Mouse (Mus musculus) liver, adult 2 months (tissue): ENCODE measurements around the gene Mpp3. TPM values are rescaled to one million over a fixed set of nuclear protein-coding genes. Genes with fewer than 3 reads are reported as not detected.

Source experiments
- DNase-seq: peaks from one replicate; pipeline ENCODE4 v3.0.0-alpha.2; 2011; ENCODE audit warnings: low read depth, low spot score; ENCODE audit errors: extremely low read depth
- H3K27ac ChIP-seq: fragments of 200-500 bp; replicated peaks from 2 replicates; pipeline ENCODE4 v1.5.1; 2012; ENCODE audit warnings: low read depth, mild to moderate bottlenecking, control low read depth, inconsistent platforms, low read length; ENCODE audit not compliant: insufficient read depth
- H3K27me3 ChIP-seq: fragments of 200-500 bp; 2 replicates; pipeline ENCODE4 v1.6.1; 2012; ENCODE audit warnings: mild to moderate bottlenecking, moderate library complexity, low read length, inconsistent platforms; ENCODE audit not compliant: control insufficient read depth, insufficient read depth
- H3K36me3 ChIP-seq: fragments of 200-500 bp; 2 replicates; pipeline ENCODE4 v1.6.1; 2012; ENCODE audit warnings: low read length, inconsistent platforms; ENCODE audit not compliant: control insufficient read depth, insufficient read depth
- H3K4me1 ChIP-seq: fragments of 200-500 bp; 2 replicates; pipeline ENCODE4 v1.6.1; 2011; ENCODE audit warnings: low read length; ENCODE audit not compliant: control insufficient read depth, insufficient read depth
- H3K4me3 ChIP-seq: fragments of 200-500 bp; 2 replicates; pipeline ENCODE4 v1.5.1; 2011; ENCODE audit warnings: low read depth, mild to moderate bottlenecking, control low read depth, low read length, moderate library complexity; ENCODE audit not compliant: insufficient read depth
- H3K79me2 ChIP-seq: fragments of 200-500 bp; 2 replicates; pipeline ENCODE4 v1.6.1; 2012; ENCODE audit warnings: inconsistent platforms, mild to moderate bottlenecking, low read length, moderate library complexity; ENCODE audit not compliant: control insufficient read depth, insufficient read depth
- H3K9ac ChIP-seq: fragments of 200-500 bp; 2 replicates; pipeline ENCODE4 v1.6.1; 2012; ENCODE audit warnings: low read depth, mild to moderate bottlenecking, control low read depth, inconsistent platforms, low read length
- CTCF ChIP-seq: fragments of 200-500 bp; IDR thresholded peaks from 2 replicates; pipeline ENCODE4 v1.5.1; 2011; ENCODE audit warnings: low read depth, low read length, control low read depth
- POLR2A ChIP-seq: fragments of 200-500 bp; IDR thresholded peaks from 2 replicates; pipeline ENCODE4 v1.6.1; 2011; ENCODE audit warnings: low read length, control low read depth; ENCODE audit not compliant: insufficient read depth; ENCODE audit errors: extremely low read depth
- WGBS: fragments of 180-500 bp; shearing (Covaris S2); methylation state at CpG from one replicate; pipeline ENCODE4 v1.1.7; 2018; 5-methylcytosine and 5-hydroxymethylcytosine counted together
- polyA plus RNA-seq: library from polyadenylated mRNA; depleted of rRNA; stranded (reverse); fragments of >200 nt; gene quantifications from 2 replicates; pipeline ENCODE4 v1.2.3, GENCODE M21; 2012
- total RNA-seq: library from RNA; depleted of rRNA; stranded (reverse); fragments of >200 nt; gene quantifications from 2 replicates; pipeline ENCODE4 v1.2.3, GENCODE M21; 2014

The Mpp3 gene
- total and polyA plus RNA-seq, 2 experiments, result 0.06 to 0.28 TPM

GRCm38 (mm10) chr11:102024875-102025274 lies 3.4 kb downstream of the Mpp3 start:
- WGBS, result 96% methylated on average over 4 of the region's 4 CpGs
- H3K27me3 ChIP-seq, result 0 out of 2 replicates have a peak, but pooled peaks cover 3% of the 10 kb centered on the region

GRCm38 (mm10) chr11:102024084-102024758 lies 4.0 kb downstream of the Mpp3 start:
- no peak for DNase-seq
- Histone ChIP-seq H3K9ac (no peak overlapping the region), H3K27me3 (0 out of 2 replicates have a peak, but pooled peaks cover 3% of the 10 kb centered on the region), H3K4me3 (no peak overlapping the region), H3K27ac (no peak overlapping the region), H3K79me2 (no peaks in the 10 kb centered on the region), H3K36me3 (no peaks in the 10 kb centered on the region), H3K4me1 (peaks cover 1% of the 10 kb centered on the region; the same call in 1 of the 2 replicates)
- TF ChIP-seq CTCF (no peak), POLR2A (no peak)
- 88% methylated on average over 6 of the region's 6 CpGs for WGBS

More at GRCm38 (mm10) chr11:102024875-102025274, 3.4 kb downstream of the Mpp3 start:
- TF ChIP-seq POLR2A (no peak), CTCF (no peak)
- no peak overlapping the region for H3K9ac ChIP-seq
- H3K79me2 ChIP-seq, result no peaks in the 10 kb centered on the region
- no peaks in the 10 kb centered on the region for H3K36me3 ChIP-seq
- DNase-seq, result no peak
- no peak overlapping the region for H3K27ac ChIP-seq
- H3K4me1 ChIP-seq, result peaks cover 1% of the 10 kb centered on the region; the same call in 1 of the 2 replicates
- H3K4me3 ChIP-seq, result no peak overlapping the region

- Histone ChIP-seq H3K4me1 (peaks cover 1% of the 10 kb centered on the region; the same call in 1 of the 2 replicates), H3K79me2 (no peaks in the 10 kb centered on the region), H3K9ac (no peak overlapping the region), H3K36me3 (no peaks in the 10 kb centered on the region), H3K4me3 (no peak overlapping the region), H3K27me3 (0 out of 2 replicates have a peak, but pooled peaks cover 3% of the 10 kb centered on the region), H3K27ac (no peak overlapping the region)
- WGBS, result 97% methylated on average over 13 of the region's 13 CpGs
- DNase-seq, result no peak
- TF ChIP-seq CTCF (no peak), POLR2A (no peak)
Observed at GRCm38 (mm10) chr11:102023406-102023805, 4.9 kb downstream of the Mpp3 start.

- H3K79me2 ChIP-seq, result no peaks in the 10 kb centered on the region
- 0 out of 2 replicates have a peak, but pooled peaks cover 3% of the 10 kb centered on the region for H3K27me3 ChIP-seq
- H3K9ac ChIP-seq, result no peak overlapping the region
- H3K36me3 ChIP-seq, result no peaks in the 10 kb centered on the region
- no peak overlapping the region for H3K27ac ChIP-seq
- H3K4me3 ChIP-seq, result no peak overlapping the region
- DNase-seq, result no peak
- WGBS, result 91% methylated on average over 5 of the region's 5 CpGs
- TF ChIP-seq POLR2A (no peak), CTCF (no peak)
- H3K4me1 ChIP-seq, result peaks cover under 1% of the 10 kb centered on the region; the same call in 1 of the 2 replicates
Observed at GRCm38 (mm10) chr11:102021196-102021595, 7.1 kb downstream of the Mpp3 start.

- Histone ChIP-seq H3K27me3 (no peaks in the 10 kb centered on the region), H3K4me3 (no peak overlapping the region), H3K36me3 (no peaks in the 10 kb centered on the region), H3K4me1 (no peaks in the 10 kb centered on the region), H3K27ac (no peak overlapping the region), H3K9ac (no peak overlapping the region), H3K79me2 (no peaks in the 10 kb centered on the region)
- TF ChIP-seq CTCF (no peak), POLR2A (no peak)
- no peak for DNase-seq
- WGBS, result 79% methylated on average over 9 of the region's 9 CpGs
Observed at GRCm38 (mm10) chr11:102019736-102020135, 8.5 kb downstream of the Mpp3 start.

GRCm38 (mm10) chr11:102016136-102016535 lies 12.1 kb downstream of the Mpp3 start:
- Histone ChIP-seq H3K9ac (no peak overlapping the region), H3K27ac (no peak overlapping the region), H3K79me2 (no peaks in the 10 kb centered on the region), H3K27me3 (no peaks in the 10 kb centered on the region), H3K4me3 (no peak overlapping the region), H3K4me1 (no peaks in the 10 kb centered on the region), H3K36me3 (no peaks in the 10 kb centered on the region)
- peak; percentile 28 for DNase-seq
- 82% methylated on average over 1 of the region's 1 CpGs for WGBS
- TF ChIP-seq POLR2A (no peak), CTCF (no peak)
